In the genomic region with DNA sequence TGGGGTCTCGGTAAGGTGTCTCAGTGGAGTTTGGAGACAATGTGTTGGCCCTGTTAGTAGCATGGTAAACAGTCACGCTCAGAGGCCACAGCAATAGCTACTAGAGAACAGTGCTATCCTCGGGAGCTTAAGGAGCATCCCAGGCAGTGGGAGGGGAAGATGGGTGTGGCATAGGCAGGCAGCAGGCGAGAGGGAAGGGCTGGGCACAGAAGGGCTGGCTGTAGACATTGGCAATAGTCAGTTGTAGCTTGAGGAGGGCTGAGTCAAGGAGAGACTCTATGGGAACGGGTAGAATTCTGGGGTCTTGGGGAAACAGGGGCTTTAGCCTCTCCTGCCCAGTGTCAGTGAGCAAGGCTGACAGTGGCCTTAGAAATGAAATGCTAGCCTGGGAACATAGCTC, we compare ENCODE assay signal across 20 mouse cellular contexts. TPM values are rescaled to one million over a fixed set of nuclear protein-coding genes. Genes with fewer than 3 reads are reported as not detected.
"Had no signal": no experiment of that assay in that cellular context is flagged by ENCODE, and none has a peak within 500 bp of the region (broad histone marks: within the 10 kb centered on the region; RNA-seq: fewer than 3 reads in every experiment).

No protein-coding gene starts in this region.

- H3K4me1 ChIP-seq: midbrain, embryonic 13.5 days; midbrain, embryonic 15.5 days; neural tube, embryonic 13.5 days; neural tube, embryonic 15.5 days had no signal

- H3K9ac ChIP-seq: liver, postnatal 0 days; lung, embryonic 15.5 days; midbrain, embryonic 13.5 days; midbrain, embryonic 15.5 days; neural tube, embryonic 13.5 days; neural tube, embryonic 15.5 days had no signal

- DNase-seq: liver, postnatal 0 days; lung, adult 2 months; lung, postnatal 14 days; retina, postnatal 1 day; right cerebral cortex, adult 18-20 months; right cerebral cortex, postnatal 25 days; right cerebral cortex, postnatal 4 days; spleen, adult 18-20 months; thymus, adult 2 months; thymus, postnatal 25 days; thymus, postnatal 4 days had no signal

- H3K9me3 ChIP-seq: lung, embryonic 15.5 days; midbrain, embryonic 13.5 days; midbrain, embryonic 15.5 days; neural tube, embryonic 13.5 days; neural tube, embryonic 15.5 days had no signal

- H3K4me2 ChIP-seq: lung, embryonic 15.5 days; midbrain, embryonic 11.5 days; midbrain, embryonic 13.5 days; midbrain, embryonic 15.5 days; neural tube, embryonic 13.5 days; neural tube, embryonic 15.5 days had no signal

- H3K4me3 ChIP-seq: lung, embryonic 15.5 days; midbrain, embryonic 13.5 days; midbrain, embryonic 15.5 days; myocyte; neural tube, embryonic 13.5 days; neural tube, embryonic 15.5 days had no signal

- H3K27me3 ChIP-seq: lung, embryonic 15.5 days; midbrain, embryonic 13.5 days; midbrain, embryonic 15.5 days; neural tube, embryonic 13.5 days; neural tube, embryonic 15.5 days had no signal

- H3K27ac ChIP-seq: lung, embryonic 15.5 days; macrophage; midbrain, embryonic 13.5 days; midbrain, embryonic 15.5 days; neural tube, embryonic 13.5 days; neural tube, embryonic 15.5 days had no signal

- H3K36me3 ChIP-seq: lung, embryonic 15.5 days; midbrain, embryonic 13.5 days; midbrain, embryonic 15.5 days; neural tube, embryonic 13.5 days; neural tube, embryonic 15.5 days had no signal

- ATAC-seq: liver, postnatal 0 days; midbrain, embryonic 13.5 days; midbrain, embryonic 15.5 days had no signal

RNA-seq across cellular contexts. Expression of a gene that starts 27.9 kb away (rescaled TPM):
- total RNA-seq: megakaryocyte progenitor cell, adult 5-6 weeks had no signal
- polyA plus RNA-seq: midbrain, embryonic 11.5 days; myocyte had no signal
